Mouse (Mus musculus): ENCODE results near the gene Siglech. TPM values are rescaled to one million over a fixed set of nuclear protein-coding genes. Genes with fewer than 3 reads are reported as not detected.
"Not testable (repeated sequence)": the region's sequence is repeated elsewhere in the genome, so short reads cannot be mapped to it uniquely, and the experiment has no call there.

The Siglech gene
- polyA plus RNA-seq, 1 experiment, result 5.0 TPM

GRCm38 (mm10) chr7:55780011-55780410 lies 12.0 kb downstream of the Siglech start:
- TF ChIP-seq POLR2A (IDR thresholded peaks at IDR 0.05; ENCODE audit: borderline replicate concordance, extremely low read depth, low read depth, low read length), result no peak
- no peak for TF ChIP-seq CTCF (IDR thresholded peaks at IDR 0.05; ENCODE audit: insufficient read depth, low read length)
- Histone ChIP-seq H3K4me1 (ENCODE audit: control insufficient read depth, insufficient read depth, low read length) (no peaks in the 10 kb centered on the region), H3K4me3 (replicated peaks; ENCODE audit: extremely low read depth, low read depth, low read length) (no peak overlapping the region)
- 40% methylated on average over 4 of the region's 4 CpGs for WGBS
- no peak for DNase-seq

DNA sequence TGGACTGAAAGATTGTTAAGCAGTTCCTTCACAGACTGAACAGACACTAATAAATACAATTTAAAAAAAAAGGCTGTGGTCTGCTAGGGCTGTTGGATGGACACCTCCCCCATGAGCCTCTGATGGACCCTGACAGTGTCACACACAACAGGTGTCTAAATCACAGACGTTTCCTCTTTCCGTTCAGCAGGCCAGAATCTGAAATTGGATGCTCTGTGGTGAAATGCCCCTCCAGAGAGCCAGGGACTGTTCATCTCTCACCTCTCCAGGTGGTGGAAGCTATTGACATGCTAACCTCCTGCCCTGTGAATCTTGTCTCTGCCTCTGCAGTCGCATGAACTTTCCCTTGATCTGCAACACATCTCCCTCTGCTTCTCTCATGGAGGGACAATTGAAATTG lies 14.5 kb downstream of the Siglech start:
- no peak overlapping the region for H3K4me3 ChIP-seq (replicated peaks; ENCODE audit: extremely low read depth, low read depth, low read length)
- WGBS, result 50% methylated on average over 3 of the region's 3 CpGs
- DNase-seq, result no peak
- TF ChIP-seq POLR2A (IDR thresholded peaks at IDR 0.05; ENCODE audit: borderline replicate concordance, extremely low read depth, low read depth, low read length) (no peak), CTCF (IDR thresholded peaks at IDR 0.05; ENCODE audit: insufficient read depth, low read length) (no peak)
- no peaks in the 10 kb centered on the region for H3K4me1 ChIP-seq (ENCODE audit: control insufficient read depth, insufficient read depth, low read length)

DNA sequence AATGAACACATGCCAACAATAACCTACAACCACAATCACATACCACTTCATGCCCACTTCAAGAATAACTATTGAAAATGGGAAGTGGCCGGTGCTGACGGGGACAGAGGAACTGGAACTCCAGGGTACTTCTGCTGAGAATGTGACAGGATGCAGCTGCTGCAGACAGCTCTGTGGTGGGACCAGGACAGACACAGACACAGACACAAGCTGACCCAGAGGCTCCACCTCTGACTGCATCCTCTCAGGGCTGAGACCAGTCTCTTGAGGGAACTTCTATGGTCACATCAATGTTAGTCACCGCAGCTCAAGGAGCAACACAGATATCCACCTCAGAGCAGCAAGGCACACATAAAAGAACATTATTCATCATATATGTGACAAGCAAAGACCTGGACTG lies 16.6 kb downstream of the Siglech start:
- TF ChIP-seq POLR2A (IDR thresholded peaks at IDR 0.05; ENCODE audit: borderline replicate concordance, extremely low read depth, low read depth, low read length) (no peak), CTCF (IDR thresholded peaks at IDR 0.05; ENCODE audit: insufficient read depth, low read length) (no peak)
- Histone ChIP-seq H3K4me3 (replicated peaks; ENCODE audit: extremely low read depth, low read depth, low read length) (no peak overlapping the region), H3K4me1 (ENCODE audit: control insufficient read depth, insufficient read depth, low read length) (no peaks in the 10 kb centered on the region)
- WGBS, result 17% methylated on average over 3 of the region's 3 CpGs
- DNase-seq, result no peak

GRCm38 (mm10) chr7:55790586-55790985 lies 22.6 kb downstream of the Siglech start:
- 40% methylated on average over 5 of the region's 5 CpGs for WGBS

GRCm38 (mm10) chr7:55792280-55792679 lies 24.3 kb downstream of the Siglech start:
- WGBS, result 84% methylated on average over 3 of the region's 3 CpGs
- TF ChIP-seq CTCF (IDR thresholded peaks at IDR 0.05; ENCODE audit: insufficient read depth, low read length) (no peak), POLR2A (IDR thresholded peaks at IDR 0.05; ENCODE audit: borderline replicate concordance, extremely low read depth, low read depth, low read length) (no peak)
- Histone ChIP-seq H3K4me3 (replicated peaks; ENCODE audit: extremely low read depth, low read depth, low read length) (no peak overlapping the region), H3K4me1 (ENCODE audit: control insufficient read depth, insufficient read depth, low read length) (peaks cover 5% of the 10 kb centered on the region; the same call in 1 of the 2 replicates)
- no peak for DNase-seq

More at GRCm38 (mm10) chr7:55790586-55790985, 22.6 kb downstream of the Siglech start:
- not testable (repeated sequence) for DNase-seq; H3K4me3 ChIP-seq (replicated peaks; ENCODE audit: extremely low read depth, low read depth, low read length); H3K4me1 ChIP-seq (ENCODE audit: control insufficient read depth, insufficient read depth, low read length)

DNA sequence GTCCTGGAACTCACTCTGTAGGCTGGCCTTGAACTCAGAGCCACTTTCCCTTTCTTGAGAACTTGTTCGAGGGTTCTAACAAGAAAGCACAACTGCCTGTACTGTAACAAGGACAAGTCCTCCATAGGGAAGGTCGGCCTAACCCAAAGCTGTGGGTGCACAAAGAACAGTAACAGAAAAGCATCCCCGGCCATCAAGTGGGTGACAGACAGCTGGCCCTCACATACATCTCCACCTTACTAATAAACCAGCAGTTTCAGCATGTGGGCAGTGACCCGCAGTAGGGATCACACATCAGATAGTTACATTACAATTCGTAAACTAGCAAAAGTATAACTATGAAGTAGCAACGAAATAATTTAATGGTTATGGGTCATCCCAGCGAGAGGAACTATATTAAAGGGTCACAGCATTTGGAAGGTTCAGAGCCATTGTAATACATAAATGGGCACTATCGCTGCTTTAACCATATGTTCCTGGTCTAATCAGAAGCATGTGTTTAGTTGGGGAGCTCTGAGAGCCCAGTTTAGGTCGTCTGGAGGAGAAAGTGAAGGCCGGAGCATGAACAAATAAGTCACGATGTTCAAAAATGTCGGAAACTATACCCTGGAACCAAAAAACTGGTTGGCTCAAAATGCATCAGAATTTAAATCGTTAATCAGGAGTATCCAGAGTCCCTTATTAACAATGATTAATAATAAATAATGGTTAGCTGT lies 25.4 kb downstream of the Siglech start:
- TF ChIP-seq POLR2A (IDR thresholded peaks at IDR 0.05; ENCODE audit: borderline replicate concordance, extremely low read depth, low read depth, low read length) (no peak), CTCF (IDR thresholded peaks at IDR 0.05; ENCODE audit: insufficient read depth, low read length) (no peak)
- 37% methylated on average over 13 of the region's 13 CpGs for whole genome bisulfite sequencing
- Histone ChIP-seq H3K4me1 (ENCODE audit: control insufficient read depth, insufficient read depth, low read length) (peaks cover 5% of the 10 kb centered on the region; the same call in 1 of the 2 replicates), H3K4me3 (replicated peaks; ENCODE audit: extremely low read depth, low read depth, low read length) (peak overlapping the region; percentile 82)
- DNase-seq, result no peak

GRCm38 (mm10) chr7:55793952-55794603 lies 26.1 kb downstream of the Siglech start, which contains the start of gene Tubgcp5:
Gene Tubgcp5, plus strand, starts transcription at chr7:55794154.
- TF ChIP-seq POLR2A (IDR thresholded peaks at IDR 0.05; ENCODE audit: borderline replicate concordance, extremely low read depth, low read depth, low read length), result peak; percentile 80
- no peak for TF ChIP-seq CTCF (IDR thresholded peaks at IDR 0.05; ENCODE audit: insufficient read depth, low read length)
- under 1% methylated on average over 51 of the region's 51 CpGs for WGBS
- peak within 1 kb of the TSS; percentile 82 for H3K4me3 ChIP-seq (replicated peaks; ENCODE audit: extremely low read depth, low read depth, low read length)
- peak; percentile 93 for DNase-seq
- H3K4me1 ChIP-seq (ENCODE audit: control insufficient read depth, insufficient read depth, low read length), result peaks cover 5% of the 10 kb centered on the region; the same call in 1 of the 2 replicates

DNA sequence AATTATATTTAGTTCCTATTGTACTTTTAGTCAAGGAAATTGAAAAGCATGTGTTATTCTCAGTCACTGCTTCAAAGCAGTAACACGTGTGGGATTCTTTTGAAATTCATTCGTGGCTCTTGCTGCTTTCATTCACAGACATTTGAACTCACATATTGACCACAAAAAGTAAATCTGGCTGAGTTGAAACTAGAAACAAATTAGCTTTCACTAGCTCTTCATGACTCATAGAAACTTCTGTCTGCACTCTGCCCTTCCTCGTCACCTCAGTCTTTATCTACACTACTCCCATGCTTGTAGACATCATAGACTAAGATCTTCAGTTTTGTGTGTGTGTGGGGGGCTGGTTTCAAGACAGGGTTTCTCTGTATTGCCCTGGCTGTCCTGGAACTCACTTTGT lies 32.0 kb downstream of the Siglech start:
- Histone ChIP-seq H3K4me3 (replicated peaks; ENCODE audit: extremely low read depth, low read depth, low read length) (no peak overlapping the region), H3K4me1 (ENCODE audit: control insufficient read depth, insufficient read depth, low read length) (peaks cover 1% of the 10 kb centered on the region; the same call in 1 of the 2 replicates)
- TF ChIP-seq CTCF (IDR thresholded peaks at IDR 0.05; ENCODE audit: insufficient read depth, low read length) (no peak), POLR2A (IDR thresholded peaks at IDR 0.05; ENCODE audit: borderline replicate concordance, extremely low read depth, low read depth, low read length) (no peak)
- no peak for DNase-seq
- 89% methylated on average over 3 of the region's 3 CpGs for WGBS

GRCm38 (mm10) chr7:55809967-55810366 lies 42.0 kb downstream of the Siglech start:
- Histone ChIP-seq H3K4me1 (ENCODE audit: control insufficient read depth, insufficient read depth, low read length) (no peaks in the 10 kb centered on the region), H3K4me3 (replicated peaks; ENCODE audit: extremely low read depth, low read depth, low read length) (no peak overlapping the region)
- DNase-seq, result no peak
- TF ChIP-seq POLR2A (IDR thresholded peaks at IDR 0.05; ENCODE audit: borderline replicate concordance, extremely low read depth, low read depth, low read length) (no peak), CTCF (IDR thresholded peaks at IDR 0.05; ENCODE audit: insufficient read depth, low read length) (no peak)
- WGBS, result 78% methylated on average over 2 of the region's 2 CpGs

- no peak for TF ChIP-seq CTCF (IDR thresholded peaks at IDR 0.05; ENCODE audit: insufficient read depth, low read length)
- no peak for TF ChIP-seq POLR2A (IDR thresholded peaks at IDR 0.05; ENCODE audit: borderline replicate concordance, extremely low read depth, low read depth, low read length)
- WGBS, result 85% methylated on average over 5 of the region's 5 CpGs
- no peak overlapping the region for H3K4me3 ChIP-seq (replicated peaks; ENCODE audit: extremely low read depth, low read depth, low read length)
- DNase-seq, result no peak
- H3K4me1 ChIP-seq (ENCODE audit: control insufficient read depth, insufficient read depth, low read length), result no peaks in the 10 kb centered on the region
These were observed 56.5 kb downstream of the Siglech start for GRCm38 (mm10) chr7:55824468-55824867.
